Mouse (Mus musculus) thymus, postnatal 36 days (tissue): Measurements from ENCODE around the gene Opa3.

Experiments used
- DNase-seq, 2 experiments: peaks; one replicate each; pipeline ENCODE4 v3.0.0; 2022; ENCODE audit warnings: mixed read lengths in 2 of 2

Gene Opa3

DNA sequence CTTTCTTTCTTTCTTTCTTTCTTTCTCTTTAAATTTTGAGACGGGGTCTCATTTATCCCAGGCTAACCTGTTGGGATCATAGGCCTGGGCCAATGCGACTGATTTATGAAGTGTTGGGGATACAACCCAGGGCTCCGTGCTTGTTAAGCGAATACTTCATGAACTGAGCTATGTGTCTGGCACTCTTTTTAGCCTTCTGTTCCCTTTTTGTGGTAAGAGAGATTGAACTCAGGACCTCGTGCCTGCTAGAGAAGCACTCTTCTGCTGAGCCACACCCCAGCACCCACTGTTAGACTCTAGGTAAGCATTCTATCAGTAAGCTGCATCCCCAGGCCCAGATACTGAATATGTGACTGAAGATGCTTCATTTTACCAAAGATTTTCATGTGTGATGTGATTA is 10.6 kb upstream of the Opa3 start:
- no peak for DNase-seq

DNA sequence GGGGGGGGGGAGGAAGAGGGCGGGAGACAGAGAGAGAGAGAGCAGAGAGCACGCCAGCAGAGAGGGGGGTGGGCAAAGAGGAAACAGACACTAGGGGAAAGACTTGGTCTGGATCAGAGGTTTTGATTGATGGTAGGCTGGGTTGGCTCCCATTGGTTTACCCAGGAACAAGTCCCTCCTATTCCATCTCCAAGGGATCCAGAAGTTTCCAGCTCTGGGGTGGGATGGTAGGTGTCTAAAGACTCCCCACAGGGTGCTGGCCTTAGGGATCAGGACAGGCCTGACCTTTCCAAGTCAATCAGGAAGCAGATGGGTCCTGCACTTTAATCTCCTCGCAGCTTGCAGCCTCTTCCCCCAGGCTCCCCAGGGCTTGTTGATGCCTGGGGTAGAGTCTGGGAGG is 10.2 kb upstream of the Opa3 start:
- no peak for DNase-seq

DNA sequence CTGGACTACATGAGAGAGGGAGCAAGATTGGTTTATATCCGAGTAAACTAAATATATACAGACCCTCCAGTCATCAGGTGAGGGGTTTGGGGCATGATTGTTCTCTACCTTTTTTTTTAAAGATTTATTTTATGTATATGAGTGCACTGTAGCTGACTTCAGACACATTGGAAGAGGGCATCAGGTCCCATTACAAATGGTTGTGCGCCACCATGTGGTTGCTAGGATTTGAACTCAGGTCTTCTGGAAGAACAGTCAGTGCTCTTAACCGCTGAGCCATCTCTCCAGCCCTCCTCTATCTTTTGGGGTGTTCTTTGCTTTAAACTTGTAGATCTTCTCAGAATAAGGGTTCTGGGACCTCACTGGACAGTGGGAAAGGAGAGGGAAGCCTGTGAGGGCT is 8.1 kb upstream of the Opa3 start:
- no peak for DNase-seq

DNA sequence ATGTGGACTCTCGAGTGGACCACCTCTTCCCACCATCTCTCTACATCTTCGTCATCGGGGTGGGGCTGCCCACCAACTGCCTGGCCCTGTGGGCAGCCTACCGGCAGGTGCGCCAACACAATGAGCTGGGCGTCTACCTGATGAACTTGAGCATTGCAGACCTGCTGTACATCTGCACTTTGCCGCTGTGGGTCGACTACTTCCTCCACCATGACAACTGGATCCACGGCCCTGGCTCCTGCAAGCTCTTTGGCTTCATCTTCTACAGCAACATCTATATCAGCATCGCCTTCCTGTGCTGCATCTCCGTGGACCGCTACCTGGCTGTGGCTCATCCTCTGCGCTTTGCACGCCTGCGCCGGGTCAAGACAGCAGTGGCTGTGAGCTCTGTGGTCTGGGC is 5.9 kb upstream of the Opa3 start:
- DNase-seq = no peak

DNA sequence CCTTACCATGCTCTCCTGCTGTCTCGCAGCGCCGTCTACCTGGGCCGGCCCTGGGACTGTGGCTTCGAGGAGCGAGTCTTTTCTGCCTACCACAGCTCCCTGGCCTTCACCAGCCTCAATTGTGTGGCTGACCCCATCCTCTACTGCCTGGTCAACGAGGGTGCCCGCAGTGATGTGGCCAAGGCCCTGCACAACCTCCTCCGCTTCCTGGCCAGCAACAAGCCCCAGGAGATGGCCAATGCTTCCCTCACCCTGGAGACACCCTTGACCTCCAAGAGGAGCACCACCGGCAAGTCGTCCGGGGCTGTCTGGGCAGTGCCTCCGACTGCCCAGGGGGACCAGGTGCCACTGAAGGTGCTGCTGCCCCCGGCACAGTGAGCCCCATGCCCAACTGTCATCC is 5.3 kb upstream of the Opa3 start:
- no peak for DNase-seq

DNA sequence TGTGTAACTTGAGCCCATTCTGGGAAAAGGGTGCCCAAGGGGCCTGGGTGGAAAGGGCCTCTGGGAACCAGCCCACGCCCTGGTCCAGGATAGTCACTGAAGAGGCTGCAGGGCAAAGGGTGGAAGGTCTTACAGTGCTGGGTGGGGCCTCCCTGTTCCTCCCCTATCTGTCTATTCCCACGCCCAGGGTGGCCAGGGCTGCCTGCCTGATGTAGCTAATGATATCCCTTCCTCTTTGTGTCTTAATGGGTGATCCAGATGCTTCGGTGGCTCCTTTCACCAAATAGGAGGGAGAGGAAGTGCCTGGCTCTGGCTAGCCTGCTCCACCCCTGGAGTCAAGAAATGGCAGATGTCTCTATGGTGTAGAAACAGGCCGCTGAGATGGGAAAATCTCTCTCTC is 3.2 kb upstream of the Opa3 start:
- no peak for DNase-seq

DNA sequence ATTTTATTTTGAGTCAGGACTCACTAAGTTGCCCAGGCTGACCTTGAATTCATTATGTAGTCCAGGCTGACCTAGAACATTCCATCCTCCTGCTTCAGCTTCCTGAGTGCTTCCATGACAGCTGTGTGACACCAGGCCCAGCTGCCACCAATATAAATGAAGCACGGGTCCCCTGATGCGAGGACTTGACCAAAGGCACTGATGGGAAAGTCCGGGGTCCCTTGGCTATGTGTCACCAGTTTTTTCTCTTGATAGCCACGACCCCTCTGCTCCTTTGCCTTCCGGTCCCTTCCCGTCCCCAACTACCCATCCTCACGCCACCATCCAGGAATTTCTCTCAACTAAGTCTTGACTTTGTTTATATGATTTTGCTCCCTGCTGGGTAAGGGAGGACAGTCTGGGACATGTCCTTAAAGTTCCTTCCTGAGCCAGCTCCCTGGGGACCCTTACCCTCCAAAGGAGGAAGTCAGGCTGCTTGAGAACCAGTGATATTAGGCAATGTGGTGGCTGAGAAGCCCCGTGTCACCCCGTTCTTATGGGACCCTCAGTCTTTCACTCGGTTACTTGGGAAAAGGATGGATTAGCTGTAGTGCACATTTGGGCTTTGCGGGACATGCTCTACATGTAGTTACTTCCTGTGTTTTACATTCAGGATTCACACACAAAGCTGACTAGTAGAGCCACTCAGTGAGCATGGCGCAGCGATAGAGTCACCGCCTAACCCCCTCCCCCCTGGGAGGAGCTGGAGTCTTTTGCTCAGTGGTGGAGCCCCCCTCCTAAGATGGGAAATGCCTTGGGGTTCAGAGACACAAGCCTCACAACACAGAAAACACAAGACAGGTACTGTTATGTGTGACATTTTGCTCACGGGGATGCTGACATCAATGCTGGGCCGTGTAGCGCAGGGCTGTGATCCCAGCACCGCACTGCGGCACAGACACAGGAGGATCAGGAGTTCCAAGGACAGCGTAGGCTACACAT is 1.0 kb upstream of the Opa3 start:
- peak; percentile 51 to 67 for DNase-seq

DNA sequence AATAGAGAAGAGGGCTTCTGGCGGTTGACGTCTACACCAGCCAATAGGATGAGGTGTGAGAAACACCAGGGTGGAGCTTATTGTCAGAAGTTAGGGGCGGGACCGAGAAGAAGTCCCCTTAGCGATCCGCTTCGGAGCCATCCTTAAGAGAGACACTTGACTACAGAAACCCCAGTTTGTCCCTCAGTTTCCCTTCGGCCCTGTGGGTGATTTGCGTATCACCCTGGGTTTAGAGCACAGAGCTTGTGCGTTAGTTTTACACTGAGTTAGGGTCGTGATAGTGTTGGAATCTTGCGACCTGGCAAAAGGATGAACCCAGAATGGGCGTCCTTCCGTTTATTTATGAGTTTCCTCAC is 637 bp downstream of the Opa3 start:
- DNase-seq = no peak

DNA sequence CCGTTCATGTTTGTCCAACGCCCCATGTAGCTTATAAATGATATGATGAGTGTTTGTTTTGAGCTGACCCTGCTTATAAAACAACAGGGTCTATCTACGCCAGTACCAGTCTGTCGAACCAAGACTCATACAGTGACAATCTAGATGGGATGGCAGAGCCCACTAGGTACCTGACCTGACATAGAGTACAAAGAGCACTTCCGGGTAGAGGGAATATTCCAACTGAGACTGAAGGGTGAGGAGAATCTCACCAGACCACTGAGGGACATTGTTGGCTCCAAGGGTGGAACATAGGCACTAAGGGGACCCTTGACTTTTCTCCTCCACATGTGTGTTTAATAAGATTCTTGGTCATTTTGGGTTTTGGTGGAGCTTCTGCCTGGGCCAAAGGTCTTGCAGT is 1.3 kb downstream of the Opa3 start:
- DNase-seq = no peak

DNA sequence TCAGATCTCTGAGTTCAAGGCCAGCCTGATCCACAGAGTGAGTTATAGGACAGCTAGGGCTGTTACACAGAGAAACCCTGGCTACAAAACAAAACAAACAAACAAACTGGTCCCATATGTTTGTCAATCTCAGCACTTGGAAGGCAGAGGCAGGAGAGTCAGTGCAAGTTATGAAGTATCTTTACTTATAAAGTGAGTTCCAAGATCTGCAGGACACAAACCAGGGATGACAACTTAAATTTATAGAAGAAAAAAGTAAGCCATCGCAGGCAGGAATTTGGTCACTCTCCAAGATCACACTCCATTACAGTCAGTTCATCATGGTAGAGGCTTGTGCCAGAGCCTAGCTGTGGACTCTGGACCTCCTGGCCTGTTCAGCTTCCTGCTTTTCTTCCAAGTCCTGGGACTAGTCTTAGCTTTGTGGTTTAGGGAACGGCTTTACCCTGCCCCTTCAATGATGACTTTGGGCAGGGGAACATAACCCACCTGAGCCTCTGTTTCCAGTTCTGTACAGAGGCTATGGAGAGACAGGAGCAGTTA is 2.0 kb downstream of the Opa3 start:
- no peak for DNase-seq

DNA sequence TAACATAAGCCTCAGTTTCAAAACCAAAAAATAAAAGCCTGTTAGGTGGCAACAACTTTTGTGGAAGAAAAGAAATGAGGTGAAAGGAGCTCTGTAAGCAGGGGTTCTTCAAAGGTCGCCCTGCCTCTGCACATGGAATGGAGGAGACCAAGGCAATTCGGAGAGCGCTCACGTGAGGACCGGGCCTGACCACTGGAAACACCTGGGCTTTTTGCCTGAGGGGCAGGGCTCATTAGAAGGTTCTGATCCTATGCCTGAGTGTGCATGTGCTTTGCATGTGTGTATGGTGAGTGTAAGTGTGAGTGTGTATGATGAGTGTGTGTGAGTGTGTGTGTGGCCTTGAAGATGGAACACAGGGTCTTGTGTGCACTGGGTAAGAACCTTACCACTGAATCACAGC is 2.8 kb downstream of the Opa3 start:
- DNase-seq = no peak

DNA sequence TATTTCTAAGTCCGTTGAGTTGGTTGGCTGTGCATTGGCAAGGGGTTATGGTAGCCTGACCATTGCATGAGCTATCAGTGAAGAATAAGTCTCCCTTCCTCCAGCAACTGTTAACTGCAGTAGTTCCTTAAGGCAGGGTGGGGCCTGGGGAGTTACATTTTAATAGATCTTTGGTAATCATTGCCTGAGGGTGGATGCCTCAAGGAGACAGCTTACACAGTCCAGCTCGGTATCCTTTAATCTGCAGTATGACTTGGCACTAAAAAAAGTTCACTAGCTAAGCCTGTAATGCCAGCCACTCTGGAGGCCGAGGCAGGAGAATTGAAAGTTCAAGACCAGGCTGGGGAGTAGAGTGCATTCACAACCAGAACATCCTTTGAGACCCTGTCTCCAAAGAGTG is 3.7 kb downstream of the Opa3 start:
- DNase-seq = no peak

DNA sequence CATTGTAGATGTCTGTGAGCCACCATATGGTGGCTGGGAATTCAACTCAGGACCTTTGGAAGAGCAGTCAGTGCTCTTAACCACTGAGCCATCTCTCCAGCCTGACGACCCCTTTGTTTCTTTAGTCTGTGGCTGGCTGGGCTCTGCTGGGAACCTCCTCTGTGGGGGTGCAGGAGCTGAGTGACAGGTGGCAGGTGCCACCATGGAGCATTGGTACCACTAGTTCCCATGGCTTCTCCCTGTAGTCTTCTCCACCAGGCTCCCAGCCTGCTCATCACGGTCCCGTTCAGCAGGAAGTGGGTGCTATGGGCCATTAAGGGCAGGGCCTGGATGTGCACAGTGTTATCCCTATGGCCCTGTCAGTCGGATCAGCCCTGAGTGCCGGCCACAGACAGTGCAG is 6.5 kb downstream of the Opa3 start:
- DNase-seq = no peak

DNA sequence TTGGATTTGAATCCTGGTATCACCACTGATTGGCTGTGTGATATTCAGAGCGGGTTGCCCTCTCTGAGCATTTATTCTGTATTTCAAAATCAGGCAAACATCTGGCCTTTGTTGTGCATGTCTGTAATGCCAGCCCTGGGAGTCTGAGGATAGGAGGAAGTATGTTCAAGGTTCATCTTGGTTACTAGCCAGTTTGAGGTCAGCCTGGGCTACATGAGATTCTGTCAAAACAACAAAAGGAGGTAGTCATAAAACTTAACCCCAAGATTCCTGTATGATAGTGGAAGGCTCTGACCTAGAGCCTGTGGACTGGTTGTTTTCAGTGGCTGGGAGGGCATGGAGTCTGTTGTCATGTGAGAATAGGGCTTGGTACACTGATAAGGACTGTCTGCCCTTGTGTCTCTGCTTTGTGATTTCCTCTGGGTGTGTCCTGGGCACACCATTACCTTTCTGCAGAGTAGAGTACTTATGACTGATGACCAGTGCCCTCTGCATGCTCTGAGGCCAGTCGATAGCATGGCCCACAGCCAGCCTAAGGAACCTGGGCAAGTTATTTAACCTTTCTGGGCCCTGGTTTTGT is 7.0 kb downstream of the Opa3 start:
- DNase-seq = no peak

DNA sequence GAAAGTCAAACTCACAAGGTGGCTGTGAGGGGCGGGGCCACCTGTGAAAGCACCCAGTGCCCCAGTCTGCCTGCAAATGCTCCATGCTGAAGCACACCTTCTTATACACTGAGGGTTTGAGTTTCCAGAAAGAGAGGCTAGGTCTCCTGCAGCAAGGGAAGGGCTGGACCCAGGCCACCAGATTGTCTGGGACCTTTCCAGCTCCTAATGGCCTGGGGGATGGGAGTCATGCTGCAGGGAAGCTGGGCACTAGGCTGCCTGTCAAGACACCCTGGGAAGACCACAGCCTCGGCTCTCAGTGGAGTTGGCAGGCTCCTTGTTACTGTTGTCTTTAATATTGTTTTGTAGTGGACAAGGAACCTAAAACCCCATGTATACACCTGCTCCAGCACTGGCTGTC is 8.3 kb downstream of the Opa3 start:
- no peak for DNase-seq

DNA sequence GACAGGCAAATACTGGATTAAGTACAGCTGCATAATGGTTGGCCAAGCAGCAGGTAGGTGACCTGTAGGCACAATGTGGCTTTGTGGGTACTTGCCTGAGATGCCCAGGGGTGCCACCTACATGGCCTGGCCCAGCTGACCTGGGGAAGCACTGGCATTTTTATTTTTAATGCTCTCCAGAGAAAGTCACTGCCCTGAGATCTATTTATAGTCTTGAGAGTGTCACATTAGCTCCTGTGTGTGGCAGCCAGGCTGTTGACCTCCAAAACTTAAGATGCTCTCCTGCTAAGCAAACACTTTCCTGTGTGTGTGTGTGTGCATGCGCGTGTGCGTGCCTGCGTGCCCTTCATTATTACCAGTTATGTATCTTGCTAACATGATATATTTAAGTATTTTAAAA is 10.2 kb downstream of the Opa3 start:
- DNase-seq = no peak

DNA sequence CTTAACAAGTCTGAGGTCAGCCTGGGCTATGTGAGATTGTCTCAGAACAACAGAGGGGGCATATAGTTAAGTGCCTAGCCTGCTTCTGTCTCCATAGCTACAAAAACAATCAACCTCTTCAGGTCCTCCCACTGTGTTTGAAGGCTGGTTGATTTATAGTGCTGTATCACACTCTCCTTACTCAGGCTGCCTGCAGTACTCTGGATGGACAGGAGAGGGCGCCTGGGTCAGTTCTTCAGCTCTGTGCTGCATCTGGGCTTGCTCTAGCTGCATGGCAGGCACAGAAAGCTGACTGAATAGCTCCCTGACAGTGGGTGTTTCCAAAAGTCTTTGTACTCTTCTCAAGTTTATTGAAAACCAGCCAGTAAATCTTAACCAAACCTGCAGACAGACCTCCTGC is 11.3 kb downstream of the Opa3 start:
- peak; percentile 82 to 88 for DNase-seq

DNA sequence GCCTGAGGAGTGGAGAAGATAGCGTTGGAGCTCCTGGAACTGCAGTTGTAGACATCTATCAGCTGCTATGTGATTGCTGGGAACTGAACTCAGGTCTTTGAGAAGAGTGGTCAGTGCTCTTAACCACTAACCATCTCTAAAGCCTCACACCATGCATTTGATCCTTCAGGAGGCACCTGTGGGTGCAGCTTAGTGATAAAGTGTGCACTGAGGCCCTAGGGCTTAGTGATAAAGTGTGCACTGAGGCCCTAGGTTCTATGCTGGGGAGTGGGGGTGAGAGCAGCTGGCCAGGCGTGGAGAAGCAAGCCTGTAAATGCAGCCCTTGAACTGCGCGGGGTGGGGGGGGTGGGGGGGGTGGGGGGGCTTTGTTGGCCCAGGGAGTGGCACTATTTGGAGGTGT is 11.9 kb downstream of the Opa3 start:
- DNase-seq = no peak

DNA sequence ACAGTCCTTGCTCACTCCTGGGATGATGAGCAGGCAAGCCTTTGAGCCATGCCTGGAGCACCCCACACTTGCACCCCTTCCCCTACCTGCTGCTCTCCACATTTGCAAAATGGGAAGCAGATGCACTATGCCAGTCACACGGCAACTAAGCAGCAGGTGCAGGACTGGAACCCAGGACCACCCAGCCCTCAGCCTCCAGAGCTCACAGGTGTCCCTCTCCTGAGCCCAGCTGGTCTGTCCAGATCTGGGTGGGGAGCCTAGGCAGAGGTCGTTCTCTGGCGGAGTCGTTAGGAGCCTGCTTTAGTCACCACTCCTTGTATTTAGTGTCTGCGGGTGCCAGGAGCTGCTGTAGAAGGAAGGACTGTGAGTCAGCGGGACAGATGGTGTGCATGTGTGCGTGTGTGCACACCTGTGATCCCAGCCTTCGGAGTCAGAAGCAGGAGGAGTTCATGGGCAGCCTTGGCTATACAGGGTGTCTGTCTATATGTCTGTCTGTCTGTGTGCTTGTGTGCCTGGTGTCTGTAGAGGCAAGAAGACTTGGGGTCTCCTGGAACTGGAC is 12.8 kb downstream of the Opa3 start:
- no peak for DNase-seq

DNA sequence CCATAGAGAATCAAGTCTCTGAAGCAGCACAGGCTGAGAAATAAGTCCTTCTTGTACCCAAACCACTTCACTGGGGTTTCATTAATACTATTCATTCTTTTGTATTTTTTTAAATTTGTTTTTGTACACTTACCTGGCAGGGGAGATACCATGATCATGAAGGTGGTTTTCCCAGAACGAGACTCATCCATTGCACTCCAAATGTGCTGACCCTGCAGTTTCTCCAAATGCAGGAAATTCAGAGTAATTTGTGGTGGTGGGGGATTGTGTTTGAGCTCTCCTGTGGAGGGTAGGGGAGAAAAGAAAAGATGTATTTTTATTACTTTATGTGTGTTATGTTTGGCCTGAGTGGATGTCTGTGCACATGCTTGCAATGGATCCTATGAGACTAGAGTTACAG is 13.9 kb downstream of the Opa3 start:
- no peak for DNase-seq

DNA sequence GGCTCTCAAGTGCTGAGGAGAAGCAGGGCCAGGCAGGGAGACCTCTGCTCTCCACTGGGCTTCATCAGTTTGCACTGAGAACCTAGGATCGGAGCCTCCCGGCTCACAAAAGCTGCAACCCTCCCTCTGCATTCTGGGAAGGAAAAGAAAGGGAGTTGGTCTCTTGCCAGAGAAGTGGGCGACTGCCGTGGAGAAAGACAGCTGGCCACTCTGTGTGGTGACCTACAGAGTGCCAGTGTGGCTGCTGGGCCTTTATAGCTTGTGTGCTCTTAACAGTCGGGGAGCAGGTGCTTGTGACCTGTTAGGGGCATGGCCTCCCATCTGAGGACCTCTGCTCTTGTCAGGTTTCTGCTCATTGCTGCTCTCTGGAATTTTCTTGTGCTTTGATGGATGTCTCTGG is 15.7 kb downstream of the Opa3 start:
- DNase-seq = no peak

DNA sequence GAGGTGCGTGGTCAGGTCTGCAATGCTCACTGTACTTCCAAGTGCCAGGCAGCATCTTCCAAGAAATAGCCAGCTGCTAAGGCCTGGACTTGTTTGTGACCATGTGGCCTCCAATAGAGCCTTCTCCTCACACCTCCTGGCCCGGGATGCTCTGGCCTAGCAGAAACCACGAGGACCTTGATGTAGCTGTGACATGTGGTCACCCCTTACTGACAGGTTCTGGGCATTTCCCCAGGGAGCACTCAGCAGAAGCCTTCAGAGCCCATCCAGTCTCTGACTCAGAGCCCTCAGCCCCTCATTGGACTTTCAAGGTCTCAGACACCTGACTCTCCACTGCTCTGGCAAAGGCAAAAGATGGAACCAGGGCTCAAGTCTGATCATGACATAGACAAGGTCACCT is 16.9 kb downstream of the Opa3 start:
- no peak for DNase-seq

DNA sequence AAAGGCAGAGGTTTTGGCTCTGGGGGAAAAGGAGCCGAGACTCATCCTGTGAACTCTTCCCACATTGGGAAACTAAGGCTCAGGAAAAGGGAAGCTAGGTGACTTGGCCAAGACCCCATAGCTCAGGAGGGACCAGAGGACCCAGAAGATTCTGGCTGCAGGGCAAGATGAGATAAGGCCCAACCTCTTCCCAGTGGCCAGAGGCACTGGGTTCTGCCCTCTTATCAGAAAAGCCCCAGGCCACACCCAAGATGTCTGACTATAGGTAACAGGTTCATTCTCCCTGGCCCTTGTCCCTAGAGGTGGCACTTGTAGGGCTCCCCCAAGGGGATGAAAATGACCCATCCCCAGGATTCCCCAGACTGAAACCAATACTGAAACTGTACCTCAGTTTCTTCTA is 18.7 kb downstream of the Opa3 start:
- DNase-seq = no peak

DNA sequence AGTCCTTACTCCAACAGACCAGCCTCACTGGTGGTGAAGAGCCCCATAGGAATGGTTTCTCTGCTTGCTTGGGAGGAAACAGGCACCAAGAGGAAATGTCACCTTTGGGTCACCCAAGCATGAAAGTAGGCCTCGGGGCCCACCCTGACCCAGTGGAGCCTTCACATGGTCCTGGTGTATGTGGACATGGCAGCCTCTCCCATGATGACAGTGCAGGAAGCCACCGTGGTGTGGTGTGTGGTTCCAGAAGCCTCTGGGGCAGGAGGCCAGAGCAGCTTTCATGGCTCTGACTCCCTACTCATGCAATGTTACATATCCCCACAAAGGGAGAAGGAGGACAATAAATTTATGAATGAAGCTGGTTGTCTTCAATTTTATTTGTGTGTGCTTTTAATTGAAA is 19.4 kb downstream of the Opa3 start:
- DNase-seq = no peak
